Comparison of ENCODE assay signal across 23 mouse cellular contexts in the genomic region with DNA sequence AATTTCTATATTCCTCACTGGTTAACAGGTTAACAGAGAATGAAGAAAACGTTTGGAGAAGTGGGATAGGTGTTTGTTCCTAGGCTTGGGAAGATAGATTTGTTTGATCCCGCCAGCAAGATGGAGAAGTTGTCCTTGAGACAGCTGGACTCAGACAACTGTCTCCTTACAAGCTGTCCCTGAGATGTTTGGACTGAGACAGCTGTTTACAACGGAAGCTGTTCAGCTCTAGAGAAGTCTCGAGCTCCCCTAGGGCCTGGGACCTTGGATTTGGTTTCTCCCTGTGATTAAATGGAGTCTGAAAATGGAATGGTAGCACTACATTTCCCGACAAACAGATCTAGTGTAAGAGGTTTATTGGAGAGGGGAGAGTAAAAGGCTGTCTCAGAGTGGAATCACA.
"Had no signal": no experiment of that assay in that cellular context is flagged by ENCODE, and none has a peak within 500 bp of the region (broad histone marks: within the 10 kb centered on the region; RNA-seq: fewer than 3 reads in every experiment).

No protein-coding gene starts in this region.

- ATAC-seq: hindbrain, postnatal 0 days; inflammation-experienced regulatory T-cells, adult 6 months; intestine, embryonic 16.5 days; liver, embryonic 12.5 days had no signal

- H3K4me2 ChIP-seq: limb, embryonic 13.5 days; liver, embryonic 12.5 days; liver, embryonic 15.5 days; neural tube, embryonic 12.5 days; neural tube, embryonic 15.5 days had no signal

- H3K27ac ChIP-seq: hindbrain, postnatal 0 days; layer of hippocampus, adult 2 months; limb, embryonic 13.5 days; liver, embryonic 12.5 days; liver, embryonic 15.5 days; macrophage; midbrain, embryonic 10.5 days; neural tube, embryonic 12.5 days; neural tube, embryonic 15.5 days; stomach, postnatal 0 days had no signal

- H3K4me1 ChIP-seq: liver, embryonic 15.5 days; neural tube, embryonic 15.5 days had no signal

- H3K27me3 ChIP-seq: liver, embryonic 12.5 days; liver, embryonic 15.5 days; neural tube, embryonic 12.5 days had no signal

- H3K9me3 ChIP-seq: limb, embryonic 10.5 days; limb, embryonic 13.5 days; liver, embryonic 12.5 days; liver, embryonic 15.5 days; midbrain, embryonic 10.5 days; neural tube, embryonic 12.5 days; neural tube, embryonic 15.5 days had no signal

- H3K4me3 ChIP-seq: layer of hippocampus, adult 2 months; limb, embryonic 10.5 days; limb, embryonic 13.5 days; liver, embryonic 12.5 days; liver, embryonic 15.5 days; midbrain, embryonic 10.5 days; neural tube, embryonic 12.5 days; neural tube, embryonic 15.5 days had no signal

- DNase-seq: kidney, adult 18-20 months; kidney, adult 9 months; layer of hippocampus, adult 9-11 months; liver; midbrain, embryonic 14.5 days; right cerebral cortex, postnatal 14 days; right cerebral cortex, postnatal 4 days; thymus, adult 2 months; thymus, postnatal 14 days; thymus, postnatal 4 days had no signal

- H3K9ac ChIP-seq: limb, embryonic 13.5 days; liver, embryonic 12.5 days; liver, embryonic 15.5 days; neural tube, embryonic 12.5 days; neural tube, embryonic 15.5 days had no signal

- H3K36me3 ChIP-seq: limb, embryonic 10.5 days; limb, embryonic 13.5 days; liver, embryonic 12.5 days; liver, embryonic 15.5 days; midbrain, embryonic 10.5 days; neural tube, embryonic 12.5 days; neural tube, embryonic 15.5 days had no signal
